Mouse (Mus musculus) heart, embryonic 14.5 days (tissue): ENCODE data around the gene Syt1. TPM values are rescaled to one million over a fixed set of nuclear protein-coding genes. Genes with fewer than 3 reads are reported as not detected.
A peak's percentile ranks its signal among the peaks of the same experiment; 100 is the strongest.

Experiments used
- ATAC-seq: fragments of 200-750 bp; cut with Nextera tagmentation; 2 replicates; pipeline ENCODE4 v1.8.0; 2017; ENCODE audit warnings: low read depth, moderate TSS enrichment; ENCODE audit not compliant: insufficient number of reproducible peaks, insufficient read depth, low FRiP score
- H3K27ac ChIP-seq, 2 experiments: fragments of 200-500 bp in 1 of 2; fragments of 300-500 bp in 1 of 2; sonication (generic) in 1 of 2; replicated peaks in 1 of 2; 2 replicates each; pipeline ENCODE4 v1.5.1; 2012 to 2014; ENCODE audit warnings: low read depth in 2 of 2, low read length in 2 of 2, control low read depth in 1 of 2, mild to moderate bottlenecking in 1 of 2, mixed read lengths in 1 of 2; ENCODE audit not compliant: control insufficient read depth in 1 of 2, insufficient read depth in 1 of 2
- H3K27me3 ChIP-seq: fragments of 300-500 bp; sonication (generic); 2 replicates; pipeline ENCODE4 v1.6.1; 2014; ENCODE audit warnings: mild to moderate bottlenecking, low read length, control low read depth; ENCODE audit not compliant: control insufficient read depth, insufficient read depth
- H3K36me3 ChIP-seq: fragments of 300-500 bp; sonication (generic); 2 replicates; pipeline ENCODE4 v1.6.1; 2014; ENCODE audit warnings: mild to moderate bottlenecking, control low read depth, low read length, mixed read lengths; ENCODE audit not compliant: control insufficient read depth, insufficient read depth
- H3K4me1 ChIP-seq, 2 experiments: fragments of 200-500 bp in 1 of 2; fragments of 300-500 bp in 1 of 2; sonication (generic) in 1 of 2; 2 replicates each; pipeline ENCODE4 v1.6.1; 2012 to 2014; ENCODE audit warnings: low read length in 2 of 2, control low read depth in 1 of 2, mixed read lengths in 1 of 2; ENCODE audit not compliant: control insufficient read depth in 2 of 2, insufficient read depth in 2 of 2
- H3K4me2 ChIP-seq: fragments of 300-500 bp; sonication (generic); 2 replicates; pipeline ENCODE4 v1.6.1; 2014; ENCODE audit warnings: mild to moderate bottlenecking, low read length
- H3K4me3 ChIP-seq, 2 experiments: fragments of 200-500 bp in 1 of 2; fragments of 300-500 bp in 1 of 2; sonication (generic) in 1 of 2; 2 replicates each; pipeline ENCODE4 v1.5.1; 2012 to 2014; ENCODE audit warnings: low read length in 2 of 2, mild to moderate bottlenecking in 2 of 2, control low read depth in 1 of 2, low read depth in 1 of 2, moderate library complexity in 1 of 2; ENCODE audit not compliant: control insufficient read depth in 1 of 2, insufficient read depth in 1 of 2
- H3K9ac ChIP-seq: fragments of 300-500 bp; sonication (generic); 2 replicates; pipeline ENCODE4 v1.6.1; 2014; ENCODE audit warnings: mild to moderate bottlenecking, low read length
- H3K9me3 ChIP-seq: fragments of 300-500 bp; sonication (generic); 2 replicates; pipeline ENCODE4 v1.6.1; 2016; ENCODE audit warnings: low read length, control low read depth; ENCODE audit not compliant: control insufficient read depth
- WGBS: fragments of 180-500 bp; shearing (Covaris S2); extraction: QIAGEN DNeasy Blood & Tissue Kit; methylation state at CpG from one replicate; pipeline ENCODE4 v1.1.7; 2014; 5-methylcytosine and 5-hydroxymethylcytosine counted together
- polyA plus RNA-seq: library from polyadenylated mRNA; unstranded; fragments of >200 nt; fragmentation: Nextera tagmentation; extraction: Ambion mirVana; gene quantifications from 2 replicates; pipeline ENCODE4 v1.2.1, GENCODE M21; 2014

The Syt1 gene
- polyA plus RNA-seq, 1 experiment from 2014 or later: 1.2 TPM

- ATAC-seq: peak; percentile 69
- WGBS: 2% methylated on average over 4 of the region's 4 CpGs
Observed at GRCm38 (mm10) chr10:108623002-108623401, 387.8 kb downstream of the Syt1 start.

GRCm38 (mm10) chr10:108619861-108620260 lies 390.9 kb downstream of the Syt1 start:
- Histone ChIP-seq H3K9me3 (no peaks in the 10 kb centered on the region), H3K27me3 (no peaks in the 10 kb centered on the region), H3K4me1 (peaks cover 3 to 6% of the 10 kb centered on the region in 2 experiments; a peak in 2 of 4 replicates), H3K36me3 (no peaks in the 10 kb centered on the region), H3K4me2 (no peak overlapping the region), H3K4me3 (no peak overlapping the region), H3K9ac (no peak overlapping the region), H3K27ac (no peak overlapping the region)
- ATAC-seq: no peak
- 90% methylated on average over 5 of the region's 5 CpGs for WGBS

More at GRCm38 (mm10) chr10:108623002-108623401, 387.8 kb downstream of the Syt1 start:
- no peaks in the 10 kb centered on the region for H3K27me3 ChIP-seq
- 0 out of 2 replicates have a peak overlapping the region, but pooled peaks have one; percentile 11 for H3K4me2 ChIP-seq
- no peak overlapping the region for H3K9ac ChIP-seq
- no peak overlapping the region for H3K27ac ChIP-seq
- H3K9me3 ChIP-seq: no peaks in the 10 kb centered on the region
- H3K36me3 ChIP-seq: no peaks in the 10 kb centered on the region
- peaks cover 3 to 12% of the 10 kb centered on the region in 2 experiments; a peak in 2 of 4 replicates for H3K4me1 ChIP-seq
- H3K4me3 ChIP-seq: no peak overlapping the region

- Histone ChIP-seq H3K4me1 (peaks cover 3 to 6% of the 10 kb centered on the region in 2 experiments; a peak in 2 of 4 replicates), H3K27me3 (no peaks in the 10 kb centered on the region), H3K9ac (no peak overlapping the region), H3K36me3 (no peaks in the 10 kb centered on the region), H3K27ac (no peak overlapping the region), H3K4me3 (no peak overlapping the region), H3K9me3 (no peaks in the 10 kb centered on the region), H3K4me2 (no peak overlapping the region)
- no peak for ATAC-seq
- 88% methylated on average over 5 of the region's 5 CpGs for WGBS
Observed at GRCm38 (mm10) chr10:108619217-108619616, 391.6 kb downstream of the Syt1 start.

- ATAC-seq: no peak
- no peak overlapping the region for H3K27ac ChIP-seq
- no peaks in the 10 kb centered on the region for H3K36me3 ChIP-seq
- WGBS: 78% methylated on average over 14 of the region's 14 CpGs
- no peak overlapping the region for H3K9ac ChIP-seq
- no peak overlapping the region for H3K4me3 ChIP-seq
- H3K9me3 ChIP-seq: no peaks in the 10 kb centered on the region
- H3K4me1 ChIP-seq: no peaks in the 10 kb centered on the region
- H3K4me2 ChIP-seq: no peak overlapping the region
- H3K27me3 ChIP-seq: no peaks in the 10 kb centered on the region
Observed at GRCm38 (mm10) chr10:108610057-108610644, 400.6 kb downstream of the Syt1 start.

GRCm38 (mm10) chr10:108601672-108602412 lies 408.9 kb downstream of the Syt1 start:
- H3K36me3 ChIP-seq: no peaks in the 10 kb centered on the region
- peaks cover 2 to 16% of the 10 kb centered on the region in 2 experiments; a peak in 3 of 4 replicates for H3K4me1 ChIP-seq
- H3K27ac ChIP-seq: peak overlapping the region in 1 of 2 experiments; percentile 59; a peak in 2 of 4 replicates
- no peak overlapping the region for H3K9ac ChIP-seq
- H3K27me3 ChIP-seq: no peaks in the 10 kb centered on the region
- no peak overlapping the region for H3K4me3 ChIP-seq
- H3K4me2 ChIP-seq: peak overlapping the region; percentile 54
- WGBS: 12% methylated on average over 8 of the region's 8 CpGs
- no peak for ATAC-seq
- H3K9me3 ChIP-seq: peaks cover 11% of the 10 kb centered on the region

GRCm38 (mm10) chr10:108600693-108601092 lies 410.1 kb downstream of the Syt1 start:
- Histone ChIP-seq H3K36me3 (no peaks in the 10 kb centered on the region), H3K9ac (no peak overlapping the region), H3K4me3 (no peak overlapping the region), H3K27me3 (no peaks in the 10 kb centered on the region), H3K9me3 (peaks cover 11% of the 10 kb centered on the region), H3K27ac (no peak overlapping the region), H3K4me1 (peaks cover 7 to 28% of the 10 kb centered on the region in 2 experiments), H3K4me2 (no peak overlapping the region)
- WGBS: 81% methylated on average over 9 of the region's 9 CpGs
- no peak for ATAC-seq

- Histone ChIP-seq H3K27me3 (no peaks in the 10 kb centered on the region), H3K9ac (no peak overlapping the region), H3K4me1 (peaks cover 9 to 25% of the 10 kb centered on the region in 2 experiments), H3K36me3 (no peaks in the 10 kb centered on the region), H3K4me2 (no peak overlapping the region), H3K4me3 (no peak overlapping the region), H3K9me3 (peaks cover 11% of the 10 kb centered on the region), H3K27ac (no peak overlapping the region)
- ATAC-seq: no peak
- WGBS: 97% methylated on average over 1 of the region's 1 CpGs
Observed at GRCm38 (mm10) chr10:108597385-108597784, 413.4 kb downstream of the Syt1 start.
